Mouse (Mus musculus): Measurements from ENCODE around the gene Top3a.
A peak's percentile ranks its signal among the peaks of the same experiment; 100 is the strongest.
"Not testable (repeated sequence)": the region's sequence is repeated elsewhere in the genome, so short reads cannot be mapped to it uniquely, and the experiment has no call there.

Gene Top3a

DNA sequence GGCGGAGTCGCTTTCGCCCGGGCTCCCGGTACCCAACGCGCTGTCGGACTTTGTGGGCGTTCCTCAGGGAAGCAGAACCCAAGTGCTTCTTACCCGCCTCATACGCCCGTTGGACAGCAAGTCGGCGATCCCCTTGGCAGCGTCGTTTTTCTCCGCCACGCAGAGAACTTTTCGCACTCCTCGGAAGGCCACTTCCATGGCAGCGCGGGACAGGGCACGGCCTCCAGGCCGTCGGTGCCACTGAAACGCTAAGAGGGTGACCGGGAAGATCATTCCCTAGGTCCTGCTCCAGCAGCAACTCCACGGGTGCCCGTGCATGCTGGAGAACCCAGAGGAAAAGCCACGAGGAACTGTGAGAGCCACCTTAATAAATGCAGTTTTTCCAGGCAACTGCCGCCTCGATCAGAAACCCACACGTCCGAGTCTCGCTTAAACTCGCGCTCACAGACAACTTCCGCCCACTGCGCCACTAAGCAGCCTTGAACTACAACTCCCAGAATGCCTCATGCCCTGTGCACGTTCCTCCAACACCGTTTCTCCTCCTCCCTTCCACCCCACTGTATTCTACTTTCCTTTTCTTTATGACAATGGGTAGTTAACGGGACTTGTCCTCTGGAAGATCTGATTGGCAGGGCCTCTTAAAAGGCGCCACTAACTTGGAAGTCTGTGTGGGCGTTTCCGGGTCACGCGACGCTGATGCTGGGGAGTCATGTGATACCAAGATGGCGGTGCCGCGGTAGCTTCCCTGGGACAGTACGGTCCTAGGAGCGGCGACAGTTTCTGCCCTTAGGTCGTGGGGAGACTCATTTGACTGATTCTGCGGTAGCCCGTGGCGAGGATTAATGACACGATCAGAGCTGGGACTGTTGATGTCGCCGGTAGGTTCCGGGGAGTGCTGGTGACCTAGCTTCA, at the start of gene Top3a, which contains the start of gene Smcr8:
Gene Top3a (minus strand): TSS at position 537 of the 912 bp plus-strand sequence.
Gene Smcr8 (plus strand): TSS at position 696 of the 912 bp plus-strand sequence.
- peak; percentile 82 for DNase-seq (ENCODE audit: low spot score in 2 of 2)

DNA sequence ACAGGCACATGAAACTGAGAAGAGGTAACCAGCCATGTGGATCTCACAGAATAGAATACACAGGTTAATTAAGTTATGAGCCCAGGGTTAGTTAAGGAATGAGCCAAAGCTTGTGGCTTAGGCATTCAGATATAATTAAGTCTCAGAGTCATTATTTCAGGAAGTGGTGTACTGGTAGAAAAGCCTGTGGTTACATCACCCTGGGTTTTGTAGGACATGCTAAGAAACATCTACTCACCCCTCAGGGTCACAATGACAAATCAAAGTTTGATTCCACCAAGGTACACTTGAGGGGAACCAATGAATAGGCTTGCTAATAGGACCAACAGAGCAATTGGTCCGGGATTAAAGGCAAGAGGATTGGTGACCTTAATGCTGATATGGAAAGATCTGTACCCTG, 49.5 kb upstream of the Top3a start:
- DNase-seq (ENCODE audit: low spot score in 2 of 2): no peak

DNA sequence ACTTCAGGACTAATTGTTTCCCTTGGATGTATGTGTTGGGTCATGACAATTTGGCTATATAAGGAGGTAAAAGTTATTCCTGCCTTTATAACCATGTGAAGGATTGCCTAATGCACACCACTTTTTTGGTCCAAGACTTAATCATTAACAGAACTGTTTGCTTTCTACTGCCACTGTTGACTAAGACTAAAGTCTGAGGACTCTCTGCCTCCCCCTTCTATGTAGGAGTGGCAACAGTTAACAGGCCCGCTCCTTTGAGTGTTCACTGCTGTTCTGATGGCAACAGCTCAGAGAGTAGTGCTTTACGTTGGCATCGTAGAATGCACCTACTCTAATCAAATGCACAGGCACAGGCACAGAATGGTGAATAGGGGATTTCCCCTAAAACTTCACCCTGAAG, 48.0 kb upstream of the Top3a start:
- DNase-seq (ENCODE audit: low spot score in 2 of 2): no peak

DNA sequence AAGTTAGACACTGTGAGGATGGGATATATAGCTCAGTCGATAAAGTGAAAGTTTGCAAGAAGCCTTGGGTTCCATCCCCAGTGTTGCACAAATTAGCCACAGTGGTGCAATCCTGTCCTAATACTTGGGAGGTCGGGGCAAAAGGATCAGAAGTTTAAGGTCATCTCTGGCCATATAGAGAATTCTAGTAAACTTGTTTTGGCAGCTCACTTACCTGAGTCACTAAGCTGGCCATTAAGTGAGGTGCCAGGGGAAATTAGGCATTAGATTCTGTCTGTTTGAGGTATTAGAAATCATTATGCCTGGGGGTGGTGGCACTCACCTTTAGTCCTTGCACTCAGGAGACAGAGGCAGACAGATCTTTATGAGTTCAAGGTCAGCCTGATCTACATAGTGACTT, 46.6 kb upstream of the Top3a start:
- DNase-seq (ENCODE audit: low spot score in 2 of 2): no peak

DNA sequence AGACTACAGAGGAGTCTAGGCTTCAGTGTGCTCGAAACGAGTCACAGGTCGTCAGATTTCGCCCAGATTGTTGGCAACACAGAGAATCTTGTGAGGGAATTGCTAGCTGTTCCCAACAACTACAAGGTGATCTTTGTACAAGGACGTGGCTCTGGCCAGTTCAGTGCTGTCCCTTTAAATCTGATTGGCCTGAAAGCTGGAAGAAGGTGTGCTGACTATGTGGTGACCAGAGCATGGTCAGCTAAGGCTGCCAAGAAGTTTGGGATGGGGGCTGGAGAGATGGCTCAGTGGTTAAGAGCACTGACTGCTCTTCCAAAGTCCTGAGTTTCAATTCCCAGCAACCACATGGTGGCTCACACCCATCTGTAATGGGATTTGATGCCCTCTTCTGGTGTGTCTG, 39.2 kb upstream of the Top3a start:
- DNase-seq (ENCODE audit: low spot score in 2 of 2): no peak

DNA sequence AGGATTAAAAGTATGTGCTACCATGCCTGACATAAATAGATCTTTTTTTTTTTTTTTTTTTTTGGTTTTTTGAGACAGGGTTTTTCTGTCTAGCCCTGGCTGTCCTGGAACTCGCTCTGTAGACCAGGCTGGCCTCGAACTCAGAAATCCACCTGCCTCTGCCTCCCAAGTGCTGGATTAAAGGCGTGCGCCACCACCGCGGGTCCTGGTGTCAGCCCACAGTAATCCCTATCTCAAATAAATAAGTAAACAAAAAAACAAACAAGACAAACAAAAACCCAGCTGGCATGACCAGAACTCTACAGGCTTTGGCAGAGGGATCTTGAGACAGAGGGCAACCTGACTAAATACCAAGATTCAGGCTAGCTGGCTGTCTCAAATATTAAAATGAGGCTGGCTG, 34.5 kb upstream of the Top3a start, which contains the start of gene Shmt1:
Gene Shmt1 (minus strand): TSS at position 101 of the 400 bp plus-strand sequence.
- not testable (repeated sequence) for DNase-seq (ENCODE audit: low spot score in 2 of 2)

DNA sequence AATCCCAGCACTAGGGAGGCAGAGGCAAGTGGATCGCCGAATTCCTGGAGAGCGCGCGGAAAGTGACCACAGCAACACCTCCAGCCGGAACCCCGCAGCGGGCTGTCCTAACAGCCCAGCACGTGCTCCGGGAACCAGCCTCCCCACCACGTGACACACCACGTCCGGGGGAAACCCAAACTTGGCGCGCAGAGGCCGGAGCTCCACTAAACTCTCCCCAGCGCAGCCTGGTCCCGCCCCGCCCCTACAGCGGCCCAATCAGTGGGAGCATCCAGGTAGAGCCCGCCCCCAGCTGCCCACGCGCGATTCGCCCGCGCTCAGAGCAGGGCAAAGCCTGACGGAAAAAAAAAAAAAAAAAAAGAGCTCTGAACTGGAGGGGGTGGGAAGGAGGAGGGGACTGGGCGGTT, 33.9 kb upstream of the Top3a start:
- peak; percentile 88 to 96 for DNase-seq (ENCODE audit: low spot score in 2 of 2)

DNA sequence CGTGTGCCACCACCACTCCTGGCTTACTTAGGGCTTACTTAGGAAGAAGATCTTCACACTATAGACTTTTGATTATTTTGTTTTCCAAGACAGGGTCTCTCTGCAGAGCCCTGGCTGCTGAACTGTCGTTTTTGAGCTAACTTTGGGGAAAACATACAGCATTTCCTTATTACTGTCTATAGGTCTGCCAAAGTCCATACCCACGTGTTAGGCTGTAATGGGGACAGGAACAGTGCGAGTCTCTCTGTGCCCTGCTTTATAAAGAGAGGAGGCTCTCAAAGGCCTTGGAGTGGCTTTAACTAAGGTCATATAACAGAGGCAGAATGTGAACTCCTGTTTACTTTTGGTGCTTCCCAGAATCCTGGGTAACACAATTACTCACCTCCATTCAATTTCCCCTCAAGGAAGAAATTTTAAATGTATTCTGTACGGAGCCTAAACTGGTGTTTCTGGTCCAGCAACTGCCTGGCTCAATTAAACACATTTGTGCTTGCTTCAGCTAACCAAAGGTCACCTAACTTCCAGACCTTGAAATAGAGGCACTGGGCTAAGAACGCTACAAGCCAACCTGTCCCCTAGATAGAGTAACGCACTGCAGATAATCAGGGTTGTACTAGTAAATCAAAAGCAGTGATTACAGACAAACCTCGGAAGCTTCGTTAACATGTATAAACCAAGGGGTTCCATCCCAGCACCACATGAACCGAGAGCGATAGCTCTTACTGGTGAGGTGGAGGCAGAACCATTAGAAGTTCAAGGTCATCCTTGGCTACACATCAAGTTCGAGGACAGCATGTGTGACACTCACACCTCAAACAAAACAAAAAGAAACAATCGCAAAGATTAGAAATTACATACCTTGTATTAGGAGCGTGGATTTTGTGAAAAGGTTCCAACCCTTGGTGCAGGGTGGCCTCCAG, 33.1 kb upstream of the Top3a start:
- peak; percentile 27 to 50 for DNase-seq (ENCODE audit: low spot score in 2 of 2)

DNA sequence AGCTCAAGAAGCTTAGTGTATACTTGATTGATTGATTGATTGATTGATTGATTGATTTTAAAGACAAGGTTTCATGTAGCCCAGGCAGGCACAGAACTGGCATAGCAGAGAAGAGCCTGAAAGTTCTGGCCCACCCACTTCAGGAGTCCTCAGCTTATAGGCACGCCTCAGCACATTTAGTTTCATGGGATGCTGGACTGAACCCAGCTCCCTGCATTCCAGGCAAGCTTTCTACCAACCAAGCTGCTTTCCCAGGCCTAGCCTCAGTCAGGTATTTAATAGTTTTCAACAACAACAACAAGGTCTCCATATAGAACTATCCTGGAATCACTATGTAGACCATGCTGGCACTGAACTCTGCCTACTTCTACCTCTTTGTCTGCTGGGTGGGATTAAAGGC, 32.4 kb upstream of the Top3a start:
- no peak for DNase-seq (ENCODE audit: low spot score in 2 of 2)

DNA sequence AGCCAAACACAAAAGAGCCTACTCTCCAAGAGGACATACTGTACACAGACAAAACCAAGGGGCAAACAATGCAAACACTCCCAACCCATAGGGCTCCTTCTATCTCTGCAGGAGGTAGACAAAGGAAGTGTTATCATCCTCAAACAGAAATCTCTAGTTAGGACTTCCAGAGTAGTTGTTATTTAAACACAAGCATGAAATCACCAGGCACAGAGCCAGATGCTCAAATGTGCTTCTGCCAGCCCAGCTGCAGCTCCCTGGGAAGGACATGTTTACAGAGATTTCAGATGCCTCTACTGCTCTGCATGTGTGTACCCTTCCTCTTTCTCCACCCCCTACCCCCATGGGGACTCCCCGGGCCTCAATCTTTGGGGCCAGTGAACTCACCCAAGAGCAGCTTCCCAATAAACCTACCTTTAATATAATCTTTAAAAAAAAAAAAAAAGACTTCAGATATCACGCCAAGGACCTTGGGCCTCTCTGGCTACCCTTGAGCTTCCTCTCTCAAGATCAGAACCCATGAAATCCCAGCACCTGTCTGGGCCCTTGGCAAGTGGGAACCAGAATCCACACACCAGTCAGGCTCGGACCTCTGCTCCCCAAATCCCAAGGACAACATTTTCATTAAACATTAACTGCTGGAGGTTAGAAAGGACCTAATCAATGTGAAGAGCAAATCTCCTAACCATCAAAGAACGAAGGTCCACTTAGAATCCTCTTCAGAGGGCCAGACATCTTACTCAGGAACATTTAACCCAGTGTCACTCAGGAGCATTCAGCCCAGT, 31.3 kb upstream of the Top3a start:
- DNase-seq (ENCODE audit: low spot score in 2 of 2): peak; percentile 13 to 44

DNA sequence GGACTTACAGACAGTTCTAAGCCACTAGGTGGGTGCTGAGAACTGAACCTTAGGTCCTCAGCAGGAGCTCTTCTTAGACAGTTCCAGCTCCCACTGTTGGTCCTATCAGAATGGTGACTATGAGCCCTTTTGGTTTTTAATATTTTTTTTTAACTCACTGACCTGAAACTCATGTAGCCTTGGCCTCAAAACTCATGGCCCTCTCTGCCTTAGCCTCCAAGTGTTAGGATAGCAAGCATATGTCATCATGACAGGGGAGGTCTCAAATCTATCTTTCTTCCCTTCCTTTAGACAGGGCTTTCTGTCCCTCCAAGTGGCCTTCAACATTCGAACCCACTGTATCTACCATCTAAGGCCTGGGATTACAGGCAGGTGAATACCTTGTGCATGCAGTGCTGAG, 23.7 kb upstream of the Top3a start:
- DNase-seq (ENCODE audit: low spot score in 2 of 2): no peak

DNA sequence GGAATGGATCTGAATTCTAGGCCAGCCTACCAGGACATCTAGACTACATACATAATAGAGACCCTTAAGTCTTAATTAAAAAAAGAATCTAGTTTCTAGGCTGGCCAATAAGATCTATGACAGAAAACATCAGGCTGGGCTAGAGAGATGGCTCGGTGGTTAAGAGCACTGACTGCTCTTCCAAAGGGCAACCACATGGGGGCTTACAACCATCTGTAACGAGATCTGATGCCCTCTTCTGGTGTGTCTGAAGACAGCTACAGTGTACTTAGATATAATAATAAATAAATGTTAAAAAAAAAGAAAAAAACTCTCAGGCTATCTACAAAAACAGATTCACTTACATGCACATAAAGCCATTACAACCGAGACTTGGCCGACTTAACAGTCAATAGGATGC, 22.8 kb upstream of the Top3a start:
- DNase-seq (ENCODE audit: low spot score in 2 of 2): no peak

DNA sequence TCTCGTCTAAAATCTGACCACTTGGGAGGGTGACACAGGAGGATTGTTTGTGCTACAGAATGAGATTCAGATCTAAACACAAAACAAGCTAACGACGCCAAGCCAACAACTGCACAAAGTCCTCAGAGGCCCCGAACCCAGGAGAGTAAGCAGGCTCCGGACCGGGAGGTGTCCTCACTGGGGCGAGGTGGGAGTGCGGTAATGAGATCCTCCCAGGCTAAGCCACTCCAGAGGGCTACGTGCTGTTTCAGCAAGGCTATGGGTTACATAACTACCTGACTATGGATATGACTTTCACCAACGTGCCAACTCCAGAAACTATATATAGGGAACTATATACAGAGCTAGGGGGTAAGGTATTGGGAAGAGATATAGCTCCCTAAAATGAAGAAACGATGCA, 19.2 kb upstream of the Top3a start:
- DNase-seq (ENCODE audit: low spot score in 2 of 2): no peak

DNA sequence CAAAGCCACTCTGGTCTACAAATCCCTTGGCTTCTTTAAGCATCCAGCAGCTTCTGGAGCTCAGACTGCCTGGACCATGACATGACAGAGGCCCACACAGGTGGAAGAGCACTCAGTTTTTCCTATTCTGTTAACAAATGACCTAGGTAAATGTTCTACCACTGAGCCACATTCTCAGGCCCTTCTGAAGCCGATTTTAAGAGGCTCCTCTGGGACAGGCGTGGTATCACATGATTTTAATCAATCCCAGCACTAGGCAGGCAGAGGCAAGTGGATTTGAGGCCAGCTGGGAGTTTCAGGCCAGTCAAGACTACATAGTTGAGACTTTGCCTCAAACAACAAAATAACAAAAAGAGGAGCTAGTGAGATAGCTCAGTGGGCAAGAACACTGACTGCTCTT, 13.3 kb upstream of the Top3a start:
- DNase-seq (ENCODE audit: low spot score in 2 of 2): no peak

DNA sequence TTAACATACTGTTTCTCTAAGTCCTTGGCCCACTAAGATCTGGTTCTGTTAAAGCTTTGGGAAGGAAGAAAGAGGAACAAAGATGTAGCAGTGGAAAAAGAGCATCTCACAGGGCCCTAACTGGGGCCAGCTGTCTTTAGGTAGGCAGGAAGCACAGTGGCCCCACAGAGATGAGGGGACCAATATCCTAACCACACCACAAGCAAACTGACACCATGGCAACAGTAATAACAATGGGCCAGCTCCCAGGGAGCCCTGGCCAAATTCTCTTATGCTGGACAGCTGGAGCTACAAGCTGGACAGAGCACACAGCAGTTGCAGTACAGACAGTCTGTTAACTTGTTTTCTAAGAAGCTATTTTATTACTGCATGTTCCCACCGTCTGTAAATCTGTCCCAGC, 10.4 kb upstream of the Top3a start:
- DNase-seq (ENCODE audit: low spot score in 2 of 2): peak in 1 of 2 experiments; percentile 28

DNA sequence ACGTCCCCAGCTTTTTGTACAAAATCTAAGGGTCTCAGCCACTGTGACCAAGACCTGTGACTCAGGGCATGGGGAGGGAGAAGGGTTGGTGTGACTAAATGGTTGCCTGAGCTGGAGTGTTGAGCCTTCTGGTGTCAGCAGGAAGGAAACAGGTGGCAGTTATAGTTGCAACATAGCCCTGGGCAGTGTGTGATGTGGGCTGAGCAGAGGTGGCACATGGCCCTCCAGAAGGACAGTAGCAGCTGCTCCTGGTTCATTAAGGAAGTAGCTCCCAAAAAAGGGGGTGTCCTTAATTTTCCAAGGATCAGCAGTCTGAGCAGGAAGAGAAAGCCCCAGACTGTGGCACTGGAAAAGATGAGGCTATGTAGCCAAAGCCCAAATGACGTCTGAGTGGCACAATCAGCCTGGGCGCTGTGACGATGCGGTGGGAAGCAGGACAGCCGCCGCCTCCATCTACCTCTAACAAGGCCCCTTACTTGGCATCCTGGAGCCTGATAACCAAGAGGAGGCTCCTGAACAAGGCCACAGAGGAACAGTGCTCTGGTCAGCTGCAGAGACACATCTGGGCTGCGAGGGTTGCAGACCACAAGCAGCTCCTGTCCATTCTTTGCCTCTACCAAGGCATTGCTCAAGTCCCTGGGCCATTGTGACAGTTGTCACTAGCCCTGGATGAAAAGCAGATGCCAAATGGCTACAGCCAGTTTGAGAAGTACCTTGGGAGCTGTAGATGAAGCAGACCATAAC, 7.2 kb upstream of the Top3a start:
- no peak for DNase-seq (ENCODE audit: low spot score in 2 of 2)

DNA sequence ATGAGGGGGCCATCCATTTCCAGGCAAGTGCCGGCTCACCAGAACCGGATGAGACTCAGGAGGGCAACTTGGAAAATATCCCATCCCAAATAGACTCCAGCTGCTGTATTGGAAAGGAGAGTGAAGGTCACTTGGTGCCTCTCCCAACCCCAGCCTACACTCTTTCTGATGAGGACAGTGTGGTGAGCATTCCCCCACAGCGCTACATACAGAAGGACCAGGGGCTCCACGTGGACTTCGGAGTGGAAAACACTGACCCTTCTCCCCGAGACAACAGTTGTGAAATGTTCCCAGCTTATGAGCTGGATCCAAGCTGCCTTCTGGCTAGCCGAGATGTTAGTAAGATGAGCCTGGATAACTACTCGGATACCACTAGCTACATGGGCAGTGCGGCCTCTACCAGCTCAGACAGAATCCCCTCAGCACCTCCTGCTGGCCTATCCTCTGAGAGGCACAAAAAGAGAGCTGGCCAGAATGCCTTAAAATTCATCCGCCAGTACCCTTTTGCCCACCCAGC, 2.6 kb upstream of the Top3a start:
- DNase-seq (ENCODE audit: low spot score in 2 of 2): no peak

DNA sequence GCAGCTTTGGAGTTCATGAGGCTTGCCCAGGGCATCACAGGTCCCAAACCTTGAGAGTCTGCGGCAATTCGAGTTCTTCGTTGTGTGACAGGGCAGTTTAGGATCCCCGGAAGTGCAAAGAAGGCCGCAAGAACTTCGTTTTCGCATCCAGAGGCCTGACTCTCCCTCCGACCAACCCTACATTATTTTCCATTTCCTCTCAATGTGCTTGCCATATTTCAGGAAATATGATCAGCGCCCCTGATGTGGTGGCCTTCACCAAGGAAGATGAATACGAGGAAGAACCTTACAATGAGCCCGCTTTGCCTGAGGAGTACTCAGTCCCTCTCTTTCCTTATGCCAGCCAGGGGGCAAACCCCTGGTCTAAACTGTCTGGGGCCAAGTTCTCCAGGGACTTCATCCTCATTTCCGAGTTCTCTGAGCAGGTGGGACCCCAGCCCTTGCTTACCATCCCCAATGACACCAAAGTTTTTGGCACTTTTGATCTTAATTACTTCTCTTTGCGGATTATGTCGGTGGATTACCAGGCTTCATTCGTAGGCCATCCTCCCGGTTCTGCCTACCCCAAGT, 721 bp upstream of the Top3a start:
- DNase-seq (ENCODE audit: low spot score in 2 of 2): no peak

DNA sequence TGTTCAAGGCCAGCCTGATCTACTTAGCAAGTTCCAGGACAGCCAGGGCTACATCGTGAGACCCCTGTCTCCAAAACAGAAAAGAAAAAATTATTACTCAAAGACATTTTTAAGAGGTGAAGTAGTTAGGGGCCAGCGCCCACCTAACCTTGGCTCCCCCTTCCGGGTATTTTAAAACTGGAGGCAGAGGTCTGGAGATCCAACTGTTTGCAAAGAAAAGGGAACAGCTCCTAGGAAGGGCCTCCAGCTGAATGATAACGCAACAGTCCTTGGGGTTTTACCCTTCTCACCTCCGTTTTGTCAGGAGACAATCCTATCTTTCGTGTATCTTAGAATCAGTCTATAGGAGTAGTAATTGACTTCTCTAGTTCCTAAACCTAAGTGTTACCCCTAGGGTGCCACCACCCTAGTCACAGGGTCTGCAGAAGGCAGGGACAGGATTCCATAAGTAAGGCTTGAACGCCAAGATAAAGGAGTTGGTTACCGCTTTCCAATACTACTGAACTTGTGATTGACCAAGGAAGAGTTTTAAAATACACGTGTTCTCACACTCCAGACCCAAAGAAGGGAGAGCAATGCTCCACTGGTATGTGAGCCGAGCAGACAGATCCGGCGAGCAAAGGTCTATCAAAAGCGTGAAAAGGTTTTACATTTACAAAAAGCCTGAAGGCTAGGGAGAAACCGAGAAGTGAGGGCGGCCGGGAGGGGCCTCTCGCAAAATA, 897 bp downstream of the Top3a start:
- no peak for DNase-seq (ENCODE audit: low spot score in 2 of 2)

DNA sequence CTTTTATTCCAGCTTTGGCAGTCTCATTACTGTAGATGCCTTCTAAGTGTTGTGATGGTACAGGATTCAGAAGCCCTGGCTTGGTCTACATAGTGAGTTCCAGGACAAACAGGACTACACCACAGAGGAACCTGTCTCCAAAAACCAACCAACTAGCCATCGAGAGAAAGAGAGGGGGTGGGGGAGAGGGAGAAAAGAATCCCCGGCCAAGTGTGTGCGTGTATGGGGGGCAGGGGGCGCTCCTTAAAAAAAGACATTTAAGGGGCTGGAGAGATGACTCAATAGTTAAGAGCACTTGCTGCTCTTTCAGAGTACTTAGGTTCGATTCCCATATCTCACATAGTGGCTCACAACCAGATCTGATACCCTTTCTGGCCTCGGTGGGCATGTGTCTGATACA, 1.6 kb downstream of the Top3a start:
- DNase-seq (ENCODE audit: low spot score in 2 of 2): no peak

Data from urinary bladder, postnatal 36 days (tissue).